7 mouse cellular contexts compared by ENCODE assay signal in the genomic region with DNA sequence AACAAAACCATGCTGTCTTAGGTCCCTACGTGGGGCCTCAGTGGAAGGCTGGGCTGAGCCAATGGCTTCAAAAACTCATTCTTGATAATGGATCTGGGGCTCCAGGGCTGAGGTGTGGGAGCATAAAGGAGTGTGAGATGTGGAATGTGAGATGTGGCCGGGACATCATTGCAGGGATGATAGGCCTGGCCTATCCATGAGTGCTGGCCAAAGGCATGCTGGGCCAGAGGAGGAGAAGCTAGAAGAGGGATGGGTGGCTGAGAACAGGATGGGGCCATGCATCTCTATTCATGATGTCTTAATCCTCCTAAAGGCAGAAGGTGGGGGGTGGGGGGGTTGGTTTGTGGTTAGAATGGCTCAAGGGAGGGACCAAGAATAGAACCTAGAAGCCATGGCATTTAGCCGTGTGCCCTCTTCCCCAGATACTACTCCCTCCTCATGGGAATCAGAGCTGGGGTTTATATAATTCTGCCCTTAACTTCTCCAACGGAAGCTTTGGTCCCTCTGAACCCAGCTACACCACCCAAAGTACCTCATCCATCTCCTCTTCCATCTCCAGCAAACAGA. TPM values are rescaled to one million over a fixed set of nuclear protein-coding genes. Genes with fewer than 3 reads are reported as not detected.
DNase-seq lines count a peak whose midpoint lies in the region; ATAC-seq and TF ChIP-seq lines count a peak whose summit lies in the region.

No protein-coding gene starts in this region.

- DNase-seq in lung, embryonic 14.5 days, result no peak
- DNase-seq in lung, postnatal 10 days, result no peak
- no peak for DNase-seq in limb, embryonic 11.5 days (ENCODE audit: low spot score)
- peak; percentile 90 for DNase-seq in skeletal muscle tissue, adult 2 months (ENCODE audit: low read depth, low spot score)
- no peak for DNase-seq in cerebellum, postnatal 25 days
- DNase-seq in layer of hippocampus, postnatal 25 days (ENCODE audit: extremely low spot score in 1 of 2, low spot score in 1 of 2), result no peak

- no peak for TF ChIP-seq CTCF in lung, embryonic 14.5 days (IDR thresholded peaks at IDR 0.05; ENCODE audit: low read depth)

- WGBS in lung, embryonic 14.5 days, result 47% methylated on average over 4 of the region's 4 CpGs
- 45% methylated on average over 4 of the region's 4 CpGs for WGBS in embryonic facial prominence, embryonic 15.5 days
- 76% methylated on average over 4 of the region's 4 CpGs for WGBS in limb, embryonic 11.5 days

- peak overlapping the region; percentile 84 for H3K4me2 ChIP-seq in lung, embryonic 14.5 days
- H3K4me2 ChIP-seq in embryonic facial prominence, embryonic 15.5 days (replicated peaks), result peak overlapping the region; percentile 87
- peak overlapping the region; percentile 95 for H3K4me2 ChIP-seq in limb, embryonic 11.5 days (ENCODE audit: low read depth, severe bottlenecking)

- ATAC-seq in lung, embryonic 14.5 days (ENCODE audit: insufficient read depth), result no peak
- ATAC-seq in embryonic facial prominence, embryonic 15.5 days (ENCODE audit: insufficient number of reproducible peaks, low FRiP score, low TSS enrichment, low read depth), result no peak
- ATAC-seq in limb, embryonic 11.5 days (ENCODE audit: insufficient number of reproducible peaks, low FRiP score, low TSS enrichment, low read depth), result no peak

- no peaks in the 10 kb centered on the region for H3K27me3 ChIP-seq in lung, embryonic 14.5 days (ENCODE audit: insufficient read depth, low read length)
- H3K27me3 ChIP-seq in embryonic facial prominence, embryonic 15.5 days, result no peaks in the 10 kb centered on the region
- no peaks in the 10 kb centered on the region for H3K27me3 ChIP-seq in limb, embryonic 11.5 days (ENCODE audit: control insufficient read depth, insufficient read depth, low read length)

- no peaks in the 10 kb centered on the region for H3K9me3 ChIP-seq in lung, embryonic 14.5 days (ENCODE audit: low read depth, low read length)
- no peaks in the 10 kb centered on the region for H3K9me3 ChIP-seq in embryonic facial prominence, embryonic 15.5 days (replicated peaks)
- no peaks in the 10 kb centered on the region for H3K9me3 ChIP-seq in limb, embryonic 11.5 days (ENCODE audit: control insufficient read depth, low read length)

- H3K27ac ChIP-seq in lung, embryonic 14.5 days (ENCODE audit: low read depth), result peak overlapping the region; percentile 95; the same call in 1 of the 2 replicates
- H3K27ac ChIP-seq in embryonic facial prominence, embryonic 15.5 days (replicated peaks), result peak overlapping the region; percentile 92
- H3K27ac ChIP-seq in limb, embryonic 11.5 days (replicated peaks; ENCODE audit: low read depth, low read length), result no peak overlapping the region

- H3K9ac ChIP-seq in lung, embryonic 14.5 days, result peak overlapping the region; percentile 94
- peak overlapping the region; percentile 81 for H3K9ac ChIP-seq in embryonic facial prominence, embryonic 15.5 days
- H3K9ac ChIP-seq in limb, embryonic 11.5 days (ENCODE audit: low read length), result no peak overlapping the region

- H3K4me3 ChIP-seq in lung, embryonic 14.5 days (ENCODE audit: low read depth, low read length), result peak overlapping the region; percentile 78
- H3K4me3 ChIP-seq in embryonic facial prominence, embryonic 15.5 days (replicated peaks), result peak overlapping the region; percentile 78
- peak overlapping the region; percentile 62; the same call in 1 of the 2 replicates for H3K4me3 ChIP-seq in limb, embryonic 11.5 days (ENCODE audit: low read depth, low read length)

- peaks cover 22% of the 10 kb centered on the region for H3K36me3 ChIP-seq in lung, embryonic 14.5 days (ENCODE audit: insufficient read depth)
- peaks cover 16% of the 10 kb centered on the region for H3K36me3 ChIP-seq in embryonic facial prominence, embryonic 15.5 days
- H3K36me3 ChIP-seq in limb, embryonic 11.5 days (ENCODE audit: control insufficient read depth, insufficient read depth, low read length), result peaks cover 2% of the 10 kb centered on the region; the same call in 1 of the 2 replicates

- peaks cover 27% of the 10 kb centered on the region for H3K4me1 ChIP-seq in lung, embryonic 14.5 days (ENCODE audit: insufficient read depth)
- peaks cover 77% of the 10 kb centered on the region for H3K4me1 ChIP-seq in embryonic facial prominence, embryonic 15.5 days
- peaks cover 28% of the 10 kb centered on the region for H3K4me1 ChIP-seq in limb, embryonic 11.5 days (ENCODE audit: control insufficient read depth, insufficient read depth, low read length)

RNA-seq across cellular contexts. Expression of gene Phlda3, which starts 1.5 kb away (rescaled TPM):
- polyA plus RNA-seq in lung, embryonic 14.5 days (2014; fragmentation: Nextera tagmentation; extraction: Ambion mirVana), result 75.4 and 79.5 TPM in 2 replicates
- polyA plus RNA-seq in embryonic facial prominence, embryonic 15.5 days (2015; fragmentation: Nextera tagmentation; extraction: Ambion mirVana), result 113 and 119 TPM in 2 replicates
- polyA plus RNA-seq in limb, embryonic 11.5 days (2014; fragmentation: Nextera tagmentation; extraction: Ambion mirVana), result 32.8 and 33.3 TPM in 2 replicates
- total RNA-seq in layer of hippocampus, postnatal 25 days (2021), result 10 to 100 TPM; 17.2 to 22.7 TPM

RNA-seq across cellular contexts. Expression of gene Tnni1, which starts 11.8 kb away (rescaled TPM):
- 11.4 and 63.9 TPM in 2 replicates for polyA plus RNA-seq in lung, embryonic 14.5 days (2014; fragmentation: Nextera tagmentation; extraction: Ambion mirVana)
- polyA plus RNA-seq in embryonic facial prominence, embryonic 15.5 days (2015; fragmentation: Nextera tagmentation; extraction: Ambion mirVana), result 297 and 410 TPM in 2 replicates
- polyA plus RNA-seq in limb, embryonic 11.5 days (2014; fragmentation: Nextera tagmentation; extraction: Ambion mirVana), result 13.7 and 19.4 TPM in 2 replicates
- 1 to 10 TPM; 4.1 to 5.9 TPM for total RNA-seq in layer of hippocampus, postnatal 25 days (2021)

RNA-seq across cellular contexts. Expression of gene Csrp1, which starts 47.5 kb away (rescaled TPM):
- polyA plus RNA-seq in lung, embryonic 14.5 days (2014; fragmentation: Nextera tagmentation; extraction: Ambion mirVana), result 271 and 297 TPM in 2 replicates
- polyA plus RNA-seq in embryonic facial prominence, embryonic 15.5 days (2015; fragmentation: Nextera tagmentation; extraction: Ambion mirVana), result 118 and 128 TPM in 2 replicates
- polyA plus RNA-seq in limb, embryonic 11.5 days (2014; fragmentation: Nextera tagmentation; extraction: Ambion mirVana), result 50.5 and 51.2 TPM in 2 replicates
- total RNA-seq in layer of hippocampus, postnatal 25 days (2021), result 100 to 1,000 TPM; 197 to 219 TPM

RNA-seq across cellular contexts. Expression of gene Lad1, which starts 51.0 kb away (rescaled TPM):
- polyA plus RNA-seq in lung, embryonic 14.5 days (2014; fragmentation: Nextera tagmentation; extraction: Ambion mirVana), result 14.4 and 14.5 TPM in 2 replicates
- polyA plus RNA-seq in embryonic facial prominence, embryonic 15.5 days (2015; fragmentation: Nextera tagmentation; extraction: Ambion mirVana), result 57.9 and 58.0 TPM in 2 replicates
- 4.5 TPM in 2 replicates for polyA plus RNA-seq in limb, embryonic 11.5 days (2014; fragmentation: Nextera tagmentation; extraction: Ambion mirVana)
- 1 to 10 TPM; 1.3 to 2.0 TPM for total RNA-seq in layer of hippocampus, postnatal 25 days (2021)
